Mouse (Mus musculus) urinary bladder, adult 2 months (tissue): ENCODE measurements around the gene Gmeb2. TPM values are rescaled to one million over a fixed set of nuclear protein-coding genes. Genes with fewer than 3 reads are reported as not detected.

Source experiments
- DNase-seq: peaks from one replicate; pipeline ENCODE4 v3.0.0; 2022; ENCODE audit warnings: low spot score
- polyA plus RNA-seq: library from polyadenylated mRNA; depleted of rRNA; stranded (reverse); fragments of >200 nt; gene quantifications from 2 replicates; pipeline ENCODE4 v1.2.3, GENCODE M21; 2012

The Gmeb2 gene
- polyA plus RNA-seq, 1 experiment, result 21.0 TPM

GRCm38 (mm10) chr2:181274639-181275038, 13.2 kb downstream of the Gmeb2 start:
- DNase-seq, result no peak

DNA sequence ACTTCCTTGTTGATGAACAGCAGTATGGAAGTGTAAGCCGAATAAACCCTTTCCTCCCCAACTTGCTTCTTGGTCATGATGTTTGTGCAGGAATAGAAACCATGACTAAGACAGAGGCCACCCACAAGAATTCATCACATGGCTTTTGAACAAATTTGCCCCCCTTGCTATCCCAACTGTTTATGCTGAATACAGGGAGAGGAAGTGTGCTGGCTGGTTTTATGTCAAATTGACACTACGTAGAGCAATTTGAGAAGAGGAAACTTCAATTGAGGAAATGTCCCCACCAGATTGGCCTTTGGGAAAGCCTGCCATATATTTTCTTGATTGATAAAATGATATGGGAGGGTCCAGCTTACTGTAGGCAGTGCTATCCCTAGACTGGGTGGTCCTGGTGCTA, 14.0 kb downstream of the Gmeb2 start:
- DNase-seq, result no peak

DNA sequence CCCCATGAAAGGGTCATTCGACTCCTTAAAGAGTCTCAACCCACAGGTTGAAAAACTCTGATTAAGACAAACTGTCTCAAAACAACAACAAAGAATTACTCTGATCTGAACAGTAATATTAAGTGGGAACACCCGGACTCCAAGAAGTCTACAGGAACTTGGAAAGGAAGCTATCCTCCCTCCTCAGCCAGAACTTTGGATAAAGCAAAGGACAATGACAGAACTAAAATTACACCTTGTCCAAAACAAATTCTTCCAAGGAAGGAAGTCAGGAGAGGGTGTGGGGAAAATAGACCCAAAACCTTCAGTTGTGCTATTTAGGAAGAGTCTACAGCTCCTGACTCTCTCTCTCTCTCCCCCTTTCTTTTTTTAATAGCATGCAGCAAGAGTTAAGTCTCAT, 15.7 kb downstream of the Gmeb2 start:
- DNase-seq, result no peak

- no peak for DNase-seq
These were observed 21.0 kb downstream of the Gmeb2 start for GRCm38 (mm10) chr2:181266839-181267238.

DNA sequence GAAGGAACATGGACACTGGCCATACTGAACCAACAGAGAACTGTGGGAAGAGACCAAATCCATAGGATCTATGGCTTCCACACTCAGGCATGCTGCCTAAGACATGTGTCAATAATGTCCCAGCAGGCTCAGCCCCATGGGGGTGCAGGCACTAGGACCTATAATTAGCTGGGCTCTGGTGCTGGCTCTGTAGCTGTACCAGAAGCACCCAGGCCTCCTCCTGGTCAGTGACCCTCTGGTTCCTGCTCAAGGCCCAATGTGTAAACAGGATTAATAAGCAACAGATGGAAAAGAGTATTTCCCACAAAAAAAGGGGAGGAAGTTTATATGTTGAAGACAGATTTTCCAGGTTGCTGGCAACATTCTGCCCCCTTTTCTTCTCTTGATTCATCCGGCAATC, 34.6 kb downstream of the Gmeb2 start:
- peak; percentile 15 for DNase-seq

DNA sequence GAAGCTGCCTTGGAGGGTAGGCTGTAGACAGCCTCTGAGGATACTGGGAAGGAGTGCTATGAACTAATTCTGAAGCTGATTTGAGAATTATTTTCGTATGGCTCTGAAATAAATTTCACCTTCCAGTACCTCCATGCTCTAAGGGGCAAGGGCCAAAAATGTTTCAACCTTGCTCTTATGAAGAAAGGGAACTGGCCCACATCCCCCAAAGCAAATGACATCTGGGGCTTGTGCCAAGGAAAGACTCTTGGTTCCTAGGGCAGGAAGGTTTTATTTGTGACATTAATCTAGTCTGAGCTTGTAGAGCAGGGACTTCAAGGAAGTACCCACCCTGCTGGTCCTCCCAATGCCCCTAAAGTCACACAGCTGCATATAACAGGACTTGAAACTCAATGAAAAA, 36.0 kb downstream of the Gmeb2 start:
- DNase-seq, result no peak

DNA sequence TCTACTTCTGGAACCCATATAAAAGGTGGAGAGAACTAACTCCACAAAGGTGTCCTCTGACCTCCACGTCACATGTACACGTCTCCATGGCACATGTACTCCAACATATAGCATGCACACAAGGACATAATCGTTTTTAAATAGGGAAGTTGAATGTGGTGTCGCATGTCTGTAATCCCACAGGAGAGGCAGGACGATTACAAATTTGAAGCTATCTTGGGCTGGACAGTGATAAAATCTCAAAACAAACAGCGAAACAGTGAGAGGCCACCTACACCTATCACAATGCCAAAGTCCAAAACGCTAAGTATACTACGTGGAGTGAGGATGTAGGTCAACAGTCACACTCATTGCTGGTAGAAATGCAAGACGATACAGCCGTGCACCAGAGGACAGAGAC, 38.6 kb downstream of the Gmeb2 start:
- no peak for DNase-seq

GRCm38 (mm10) chr2:181245031-181245430, 42.8 kb downstream of the Gmeb2 start:
- no peak for DNase-seq

DNA sequence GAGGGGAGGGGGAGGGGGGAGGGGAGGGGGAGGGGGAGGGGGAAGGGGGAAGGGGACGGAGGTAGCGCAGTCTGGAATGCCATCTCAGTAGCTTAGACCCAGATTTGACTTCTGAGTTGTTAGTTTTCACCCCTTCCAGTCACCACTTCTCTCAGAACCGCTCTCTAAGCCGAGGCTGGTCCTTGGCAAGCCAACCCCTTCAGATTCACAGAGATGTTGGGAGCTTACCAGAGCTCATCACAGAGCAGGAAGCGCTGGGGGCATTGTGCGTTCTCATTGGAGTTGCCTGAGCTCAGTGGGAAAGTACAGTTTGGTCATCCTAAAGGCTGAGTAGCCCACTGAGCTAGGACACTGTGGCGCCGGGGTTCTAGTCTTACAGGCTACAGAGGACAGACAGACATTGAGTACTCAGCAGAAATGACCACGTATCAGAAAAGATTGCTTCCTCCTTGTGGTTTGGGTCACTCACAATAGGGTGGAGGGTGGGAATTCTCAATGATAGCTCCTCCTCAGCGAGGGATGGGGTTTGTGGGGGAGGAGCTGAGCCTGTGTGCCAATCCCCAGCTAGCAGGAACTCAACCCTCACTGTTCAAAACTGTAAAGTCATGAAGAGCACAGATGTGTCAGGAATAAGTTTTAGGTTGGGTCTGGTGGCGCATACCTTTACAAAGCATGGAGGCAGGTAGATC, 44.0 kb downstream of the Gmeb2 start:
- DNase-seq, result peak; percentile 16

GRCm38 (mm10) chr2:181242314-181242665, 45.5 kb downstream of the Gmeb2 start:
- DNase-seq, result peak; percentile 17

- peak; percentile 35 for DNase-seq
These were observed 46.1 kb downstream of the Gmeb2 start, which contains the start of gene Helz2 for GRCm38 (mm10) chr2:181241602-181242313. Gene Helz2, minus strand, starts transcription at chr2:181242027.

DNA sequence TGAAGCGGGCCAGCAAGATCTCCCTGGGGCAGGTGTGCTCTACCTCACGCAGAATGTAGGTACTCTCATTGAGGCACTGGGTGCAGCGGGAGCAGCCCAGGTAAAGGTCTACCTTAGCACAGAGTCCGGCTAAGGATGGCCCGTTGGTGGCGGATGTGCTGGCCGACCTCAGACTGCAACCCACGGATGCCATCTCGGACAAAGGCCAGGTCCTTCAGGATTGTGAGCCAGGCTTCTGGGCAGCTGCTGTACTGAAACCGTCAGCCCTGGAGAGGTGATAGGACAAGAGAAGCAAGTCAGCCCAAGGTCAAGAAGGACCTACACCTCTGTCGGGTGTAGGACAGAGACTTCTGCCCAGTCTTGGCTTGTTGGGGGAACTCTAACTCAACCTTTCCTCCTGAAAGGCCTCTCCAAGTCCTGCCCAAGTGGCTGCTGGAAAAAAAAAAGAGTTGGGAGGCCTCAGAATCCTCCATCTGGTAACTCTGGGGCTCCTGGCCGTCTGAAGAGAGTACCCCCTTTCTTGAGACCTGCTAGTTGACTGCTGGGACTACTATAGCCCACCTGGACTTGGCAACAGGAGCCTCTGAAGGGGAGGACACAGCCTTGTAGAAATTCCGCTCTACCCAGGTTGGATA, 46.9 kb downstream of the Gmeb2 start:
- peak; percentile 19 for DNase-seq

DNA sequence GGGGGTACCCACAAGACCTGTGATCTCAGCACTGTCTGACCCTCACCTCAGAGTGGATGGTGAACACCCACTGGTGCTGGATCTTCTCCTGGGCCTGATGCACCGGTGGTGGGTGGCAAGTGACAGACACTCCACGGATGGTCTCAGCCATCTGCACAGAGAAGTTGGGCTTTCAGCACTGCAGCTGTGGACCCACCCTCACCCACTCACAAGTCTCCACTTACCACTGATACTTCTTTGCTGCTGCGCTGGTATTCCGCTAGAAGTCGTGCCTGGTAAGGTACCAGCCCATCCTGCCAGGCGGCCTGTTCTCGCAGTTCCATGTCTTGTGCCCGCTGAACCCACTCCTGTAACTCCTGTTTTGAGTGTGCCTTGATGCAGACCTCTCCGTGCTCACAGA, 48.6 kb downstream of the Gmeb2 start:
- no peak for DNase-seq

GRCm38 (mm10) chr2:181238861-181239260, 49.0 kb downstream of the Gmeb2 start:
- no peak for DNase-seq

- DNase-seq, result peak; percentile 18
These were observed 49.7 kb downstream of the Gmeb2 start for GRCm38 (mm10) chr2:181238091-181238610.

- DNase-seq, result peak; percentile 16
These were observed 50.4 kb downstream of the Gmeb2 start for GRCm38 (mm10) chr2:181237251-181238014.

DNA sequence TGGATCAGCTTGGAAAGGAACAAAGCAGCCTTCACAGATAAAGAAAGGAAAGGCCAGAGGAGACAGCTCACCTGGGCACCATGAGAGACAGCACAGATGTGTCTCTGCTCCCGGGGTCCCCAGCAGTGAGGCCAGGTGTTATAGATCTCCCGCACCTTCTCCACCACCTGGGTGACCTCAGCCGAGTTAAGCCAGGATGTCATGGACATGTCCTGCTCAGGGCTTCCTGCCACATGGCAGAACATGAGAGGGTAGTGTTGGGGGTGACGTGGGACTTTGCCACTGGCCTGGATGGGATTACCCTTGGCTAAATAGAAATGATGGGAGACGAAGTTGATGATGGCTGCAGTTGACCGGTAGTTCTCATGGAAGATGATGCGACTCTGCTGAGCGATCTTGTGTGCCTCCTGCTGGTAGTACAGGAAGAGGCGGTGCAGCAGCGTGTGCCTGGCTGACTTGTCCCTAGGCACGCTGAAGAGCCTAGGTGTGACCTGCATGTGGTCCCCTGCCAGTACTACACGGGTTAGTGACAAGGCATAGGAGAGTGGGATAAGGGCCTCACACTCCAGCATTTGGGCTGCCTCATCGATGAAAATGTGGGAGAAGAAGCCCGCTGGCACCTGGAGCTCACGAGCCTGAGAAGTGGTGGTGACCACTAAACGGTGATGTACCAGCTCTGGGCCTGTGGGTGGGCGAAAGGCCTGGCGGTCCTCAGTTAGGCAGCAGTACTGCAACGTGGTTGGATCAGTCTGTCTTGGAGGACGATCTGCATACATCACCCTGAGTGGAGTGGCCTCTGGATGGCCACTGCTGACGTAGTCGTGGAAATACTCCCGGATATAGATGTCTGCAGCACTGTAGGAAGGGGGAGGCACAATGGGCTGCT, 51.9 kb downstream of the Gmeb2 start:
- peak; percentile 16 for DNase-seq

- DNase-seq, result peak; percentile 16
These were observed 53.2 kb downstream of the Gmeb2 start for GRCm38 (mm10) chr2:181234680-181235079.

DNA sequence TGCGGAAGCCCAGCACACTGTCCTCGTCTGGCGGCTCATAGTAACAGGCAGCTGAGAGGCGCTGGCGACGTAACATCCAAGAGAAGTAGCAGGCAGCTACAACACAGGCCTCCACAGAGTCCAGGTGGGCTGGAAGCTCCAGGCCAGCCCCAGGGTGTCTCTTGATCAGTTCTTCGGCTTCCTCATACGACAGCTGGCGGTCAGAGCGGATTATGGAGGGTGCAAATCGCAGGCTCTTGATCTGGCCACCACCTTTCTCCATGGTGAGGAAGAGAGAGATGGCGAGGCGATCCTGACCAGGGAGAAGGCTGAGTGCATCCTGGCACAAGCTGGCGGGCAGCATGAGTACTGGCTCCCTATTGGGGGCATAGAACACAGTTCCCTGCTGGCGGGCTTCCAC, 54.4 kb downstream of the Gmeb2 start:
- peak; percentile 14 for DNase-seq

GRCm38 (mm10) chr2:181231171-181231570, 56.7 kb downstream of the Gmeb2 start:
- no peak for DNase-seq

DNA sequence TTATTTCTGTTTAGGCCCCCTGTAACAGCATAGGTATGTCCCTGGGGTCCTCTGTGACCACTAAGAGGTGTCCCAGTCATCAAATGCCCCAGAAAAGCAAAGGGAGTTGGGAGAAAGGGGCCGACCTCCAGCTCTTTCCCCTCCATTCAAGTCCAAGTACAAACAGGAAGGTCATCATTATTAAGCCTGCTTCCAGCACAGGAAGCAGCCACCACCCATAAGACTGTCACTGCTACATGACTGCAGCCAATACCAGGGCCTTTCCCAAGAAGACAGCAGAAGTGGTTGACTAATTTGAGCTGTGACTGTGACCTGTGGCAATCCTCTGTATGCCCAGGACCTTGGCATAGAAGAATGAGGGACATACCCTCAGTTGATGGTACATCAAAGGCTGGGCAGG, 59.5 kb downstream of the Gmeb2 start:
- DNase-seq, result no peak
